Mouse (Mus musculus) spleen, adult 2 months (tissue): Measurements from ENCODE around the gene Mob3a. TPM values are rescaled to one million over a fixed set of nuclear protein-coding genes. Genes with fewer than 3 reads are reported as not detected.
A peak's percentile ranks its signal among the peaks of the same experiment; 100 is the strongest.

ENCODE experiments used
- DNase-seq, 2 experiments: peaks; one replicate each; pipeline versions ENCODE4 v3.0.0 to v3.0.0-alpha.2; 2012 to 2021; ENCODE audit warnings: low spot score in 2 of 2, low read depth in 1 of 2
- H3K27ac ChIP-seq: fragments of 200-500 bp; 2 replicates; pipeline ENCODE4 v1.5.1; 2012; ENCODE audit warnings: low read length, inconsistent platforms; ENCODE audit not compliant: insufficient read depth
- H3K27me3 ChIP-seq: fragments of 200-500 bp; 2 replicates; pipeline ENCODE4 v1.6.1; 2012; ENCODE audit warnings: mild to moderate bottlenecking, moderate library complexity, low read length, inconsistent platforms; ENCODE audit not compliant: control insufficient read depth, insufficient read depth
- H3K36me3 ChIP-seq: fragments of 200-500 bp; 2 replicates; pipeline ENCODE4 v1.6.1; 2012; ENCODE audit warnings: mild to moderate bottlenecking, low read length, inconsistent platforms; ENCODE audit not compliant: control insufficient read depth, insufficient read depth
- H3K4me1 ChIP-seq: fragments of 200-500 bp; 2 replicates; pipeline ENCODE4 v1.6.1; 2011; ENCODE audit warnings: inconsistent platforms; ENCODE audit not compliant: control insufficient read depth, insufficient read depth, insufficient read length
- H3K4me3 ChIP-seq: fragments of 200-500 bp; 2 replicates; pipeline ENCODE4 v1.5.1; 2011; ENCODE audit warnings: mild to moderate bottlenecking, inconsistent platforms; ENCODE audit not compliant: insufficient read depth, insufficient read length; ENCODE audit errors: extremely low read depth
- CTCF ChIP-seq: fragments of 200-500 bp; IDR thresholded peaks from 2 replicates; pipeline ENCODE4 v1.5.1; 2011; ENCODE audit warnings: mild to moderate bottlenecking, inconsistent platforms; ENCODE audit not compliant: insufficient read depth, insufficient read length, insufficient replicate concordance; ENCODE audit errors: extremely low read depth
- POLR2A ChIP-seq: fragments of 200-500 bp; IDR thresholded peaks from 2 replicates; pipeline ENCODE4 v1.6.1; 2011; ENCODE audit warnings: low read depth, low read length, inconsistent platforms
- WGBS: fragments of 180-500 bp; shearing (Covaris S2); methylation state at CpG from one replicate; pipeline ENCODE4 v1.1.7; 2018; 5-methylcytosine and 5-hydroxymethylcytosine counted together
- polyA plus RNA-seq: library from polyadenylated mRNA; depleted of rRNA; stranded (reverse); fragments of >200 nt; gene quantifications from 2 replicates; pipeline ENCODE4 v1.2.3, GENCODE M21; 2012

Gene Mob3a
- polyA plus RNA-seq, 1 experiment = 130 TPM

GRCm38 (mm10) chr10:80700038-80700504 lies 1.7 kb downstream of the Mob3a start:
- TF ChIP-seq CTCF = no peak
- no peak for TF ChIP-seq POLR2A
- H3K4me1 ChIP-seq = peaks cover 39% of the 10 kb centered on the region; the same call in 1 of the 2 replicates
- peak overlapping the region; percentile 44; the same call in 1 of the 2 replicates for H3K4me3 ChIP-seq
- H3K27ac ChIP-seq = peak overlapping the region; percentile 96
- 24% methylated on average over 7 of the region's 7 CpGs for WGBS
- DNase-seq = no peak
- H3K36me3 ChIP-seq = peaks cover 3% of the 10 kb centered on the region; the same call in 1 of the 2 replicates
- H3K27me3 ChIP-seq = no peaks in the 10 kb centered on the region

- no peak for DNase-seq
- H3K36me3 ChIP-seq = peaks cover 4% of the 10 kb centered on the region; the same call in 1 of the 2 replicates
- peaks cover 51% of the 10 kb centered on the region; the same call in 1 of the 2 replicates for H3K4me1 ChIP-seq
- WGBS = 30% methylated on average over 9 of the region's 9 CpGs
- H3K4me3 ChIP-seq = peak overlapping the region; percentile 26; the same call in 1 of the 2 replicates
- H3K27me3 ChIP-seq = no peaks in the 10 kb centered on the region
- TF ChIP-seq CTCF = no peak
- TF ChIP-seq POLR2A = no peak
- H3K27ac ChIP-seq = peak overlapping the region; percentile 88
Measured at GRCm38 (mm10) chr10:80698605-80699004, 3.2 kb downstream of the Mob3a start.

- peaks cover 53% of the 10 kb centered on the region; the same call in 1 of the 2 replicates for H3K4me1 ChIP-seq
- no peak for DNase-seq
- peaks cover 4% of the 10 kb centered on the region; the same call in 1 of the 2 replicates for H3K36me3 ChIP-seq
- 54% methylated on average over 9 of the region's 9 CpGs for WGBS
- TF ChIP-seq POLR2A (no peak), CTCF (no peak)
- no peaks in the 10 kb centered on the region for H3K27me3 ChIP-seq
- H3K27ac ChIP-seq = peak overlapping the region; percentile 88
- no peak overlapping the region; the same call in 1 of the 2 replicates for H3K4me3 ChIP-seq
Measured at GRCm38 (mm10) chr10:80697812-80698211, 4.0 kb downstream of the Mob3a start.

- Histone ChIP-seq H3K27me3 (no peaks in the 10 kb centered on the region), H3K4me1 (peaks cover 57% of the 10 kb centered on the region; the same call in 1 of the 2 replicates), H3K27ac (peak overlapping the region; percentile 88), H3K36me3 (peaks cover 4% of the 10 kb centered on the region; the same call in 1 of the 2 replicates), H3K4me3 (no peak overlapping the region)
- no peak for DNase-seq
- TF ChIP-seq CTCF (no peak), POLR2A (no peak)
- 69% methylated on average over 8 of the region's 8 CpGs for WGBS
Measured at GRCm38 (mm10) chr10:80697393-80697787, 4.4 kb downstream of the Mob3a start.

GRCm38 (mm10) chr10:80696502-80697392 lies 5.0 kb downstream of the Mob3a start:
- H3K4me3 ChIP-seq = peak overlapping the region; percentile 5; the same call in 1 of the 2 replicates
- H3K27ac ChIP-seq = peak overlapping the region; percentile 99
- H3K36me3 ChIP-seq = peaks cover 4% of the 10 kb centered on the region; the same call in 1 of the 2 replicates
- 26% methylated on average over 12 of the region's 12 CpGs for WGBS
- DNase-seq = no peak
- no peaks in the 10 kb centered on the region for H3K27me3 ChIP-seq
- TF ChIP-seq CTCF (no peak), POLR2A (no peak)
- H3K4me1 ChIP-seq = peaks cover 63% of the 10 kb centered on the region; the same call in 1 of the 2 replicates

GRCm38 (mm10) chr10:80695801-80696501 lies 5.8 kb downstream of the Mob3a start:
- peak in 1 of 2 experiments; percentile 57 for DNase-seq
- peaks cover 7% of the 10 kb centered on the region; the same call in 1 of the 2 replicates for H3K36me3 ChIP-seq
- TF ChIP-seq POLR2A = no peak; the same call in 1 of the 2 replicates
- no peak for TF ChIP-seq CTCF

More at GRCm38 (mm10) chr10:80695801-80696501, 5.8 kb downstream of the Mob3a start:
- Histone ChIP-seq H3K27ac (peak overlapping the region; percentile 99), H3K4me1 (peaks cover 71% of the 10 kb centered on the region; the same call in 1 of the 2 replicates), H3K4me3 (peak overlapping the region; percentile 5; the same call in 1 of the 2 replicates), H3K27me3 (no peaks in the 10 kb centered on the region)
- 5% methylated on average over 10 of the region's 10 CpGs for WGBS
